Mouse (Mus musculus) heart, adult 2 months (tissue): ENCODE data around the gene Nup210.

Experiments used
- CTCF ChIP-seq: fragments of 200-600 bp; IDR thresholded peaks from 2 replicates; pipeline ENCODE4 v1.8.1; 2022; ENCODE audit warnings: antibody characterized with exemption, mild to moderate bottlenecking, moderate library complexity
- EP300 ChIP-seq: fragments of 200-500 bp; IDR thresholded peaks from 2 replicates; pipeline ENCODE4 v1.6.1; 2011; ENCODE audit warnings: low read depth, low read length, control low read depth; ENCODE audit not compliant: insufficient read depth
- POLR2A ChIP-seq: fragments of 200-500 bp; IDR thresholded peaks from 2 replicates; pipeline ENCODE4 v1.6.1; 2011; ENCODE audit warnings: mild to moderate bottlenecking, low read depth, low read length, control low read depth; ENCODE audit not compliant: insufficient read depth

- no peak for TF ChIP-seq POLR2A
- TF ChIP-seq CTCF = no peak
- no peak for TF ChIP-seq EP300
Observed at GRCm38 (mm10) chr6:90996181-90996580, 120.4 kb downstream of the Nup210 start.
